Mouse (Mus musculus) intestine, embryonic 16.5 days (tissue): Measurements from ENCODE around the gene Etnppl. TPM values are rescaled to one million over a fixed set of nuclear protein-coding genes. Genes with fewer than 3 reads are reported as not detected.

ENCODE experiments used
- ATAC-seq: fragments of 200-750 bp; cut with Nextera tagmentation; 2 replicates; pipeline ENCODE4 v1.8.0; 2017; ENCODE audit warnings: moderate TSS enrichment, moderate library complexity
- H3K27ac ChIP-seq: fragments of 300-500 bp; sonication (generic); 2 replicates; pipeline ENCODE4 v1.5.1; 2014; ENCODE audit warnings: mild to moderate bottlenecking, low read length
- H3K27me3 ChIP-seq: fragments of 300-500 bp; sonication (generic); replicated peaks from 2 replicates; pipeline ENCODE4 v1.6.1; 2014; ENCODE audit warnings: low read length, control low read depth, mixed read lengths; ENCODE audit not compliant: control insufficient read depth, insufficient read depth
- H3K36me3 ChIP-seq: fragments of 300-500 bp; sonication (generic); 2 replicates; pipeline ENCODE4 v1.6.1; 2014; ENCODE audit warnings: low read length, control low read depth; ENCODE audit not compliant: control insufficient read depth, insufficient read depth
- H3K4me1 ChIP-seq: fragments of 300-500 bp; sonication (generic); 2 replicates; pipeline ENCODE4 v1.6.1; 2014; ENCODE audit warnings: low read length, control low read depth, mixed read lengths; ENCODE audit not compliant: control insufficient read depth, insufficient read depth
- H3K4me2 ChIP-seq: fragments of 300-500 bp; sonication (generic); 2 replicates; pipeline ENCODE4 v1.6.1; 2014; ENCODE audit warnings: low read depth, low read length, control low read depth
- H3K4me3 ChIP-seq: fragments of 300-500 bp; sonication (generic); 2 replicates; pipeline ENCODE4 v1.5.1; 2014; ENCODE audit warnings: mild to moderate bottlenecking, low read length
- H3K9ac ChIP-seq: fragments of 300-500 bp; sonication (generic); 2 replicates; pipeline ENCODE4 v1.6.1; 2014; ENCODE audit warnings: low read depth, low read length
- H3K9me3 ChIP-seq: fragments of 300-500 bp; sonication (generic); 2 replicates; pipeline ENCODE4 v1.6.1; 2016; ENCODE audit warnings: low read length, control low read depth; ENCODE audit not compliant: control insufficient read depth
- WGBS: fragments of 180-500 bp; shearing (Covaris S2); extraction: QIAGEN DNeasy Blood & Tissue Kit; methylation state at CpG from one replicate; pipeline ENCODE4 v1.1.7; 2014; 5-methylcytosine and 5-hydroxymethylcytosine counted together
- polyA plus RNA-seq: library from polyadenylated mRNA; unstranded; fragments of >200 nt; fragmentation: Nextera tagmentation; extraction: Ambion mirVana; gene quantifications from 2 replicates; pipeline ENCODE4 v1.2.1, GENCODE M21; 2015

Gene Etnppl
- polyA plus RNA-seq, 1 experiment from 2014 or later = 0.42 TPM

GRCm38 (mm10) chr3:130685014-130685366 lies 67.7 kb downstream of the Etnppl start:
- Histone ChIP-seq H3K4me3 (no peak overlapping the region), H3K9me3 (no peaks in the 10 kb centered on the region), H3K4me2 (no peak overlapping the region), H3K36me3 (no peaks in the 10 kb centered on the region), H3K9ac (no peak overlapping the region), H3K4me1 (no peaks in the 10 kb centered on the region), H3K27me3 (no peaks in the 10 kb centered on the region), H3K27ac (no peak overlapping the region)
- WGBS = 83% methylated on average over 8 of the region's 8 CpGs
- no peak for ATAC-seq

- no peak overlapping the region for H3K9ac ChIP-seq
- ATAC-seq = no peak
- H3K36me3 ChIP-seq = no peaks in the 10 kb centered on the region
- H3K27ac ChIP-seq = no peak overlapping the region
- H3K9me3 ChIP-seq = no peaks in the 10 kb centered on the region
- no peaks in the 10 kb centered on the region for H3K27me3 ChIP-seq
- peaks cover 7% of the 10 kb centered on the region for H3K4me1 ChIP-seq
- 100% methylated on average over 1 of the region's 1 CpGs for WGBS
- no peak overlapping the region for H3K4me3 ChIP-seq
- H3K4me2 ChIP-seq = no peak overlapping the region
Observed at GRCm38 (mm10) chr3:130687051-130687450, 69.8 kb downstream of the Etnppl start.

Other genes starting within 250 kb of the Etnppl start
- gene Ostc, start 92.0 kb downstream of the Etnppl start, polyA plus RNA-seq = 390 and 398 TPM in 2 replicates
- 753 and 810 TPM in 2 replicates for gene Rpl34, start 113.0 kb downstream of the Etnppl start, polyA plus RNA-seq